Mouse (Mus musculus) intestine, embryonic 15.5 days (tissue): ENCODE results near the gene Kctd8. TPM values are rescaled to one million over a fixed set of nuclear protein-coding genes. Genes with fewer than 3 reads are reported as not detected.

ENCODE experiments used
- ATAC-seq: fragments of 200-750 bp; cut with Nextera tagmentation; 2 replicates; pipeline ENCODE4 v1.8.0; 2017; ENCODE audit warnings: moderate TSS enrichment, moderate library complexity
- H3K27ac ChIP-seq: fragments of 300-500 bp; sonication (generic); 2 replicates; pipeline ENCODE4 v1.5.1; 2015; ENCODE audit warnings: mild to moderate bottlenecking, inconsistent platforms
- H3K27me3 ChIP-seq: fragments of 300-500 bp; sonication (generic); replicated peaks from 2 replicates; pipeline ENCODE4 v1.6.1; 2015; ENCODE audit warnings: inconsistent platforms
- H3K36me3 ChIP-seq: fragments of 300-500 bp; sonication (generic); 2 replicates; pipeline ENCODE4 v1.6.1; 2015; ENCODE audit warnings: inconsistent platforms
- H3K4me1 ChIP-seq: fragments of 300-500 bp; sonication (generic); replicated peaks from 2 replicates; pipeline ENCODE4 v1.6.1; 2015; ENCODE audit warnings: inconsistent platforms
- H3K4me2 ChIP-seq: fragments of 300-500 bp; sonication (generic); replicated peaks from 2 replicates; pipeline ENCODE4 v1.6.1; 2015; ENCODE audit warnings: mild to moderate bottlenecking, inconsistent platforms
- H3K4me3 ChIP-seq: fragments of 300-500 bp; sonication (generic); replicated peaks from 2 replicates; pipeline ENCODE4 v1.5.1; 2015; ENCODE audit warnings: inconsistent platforms
- H3K9ac ChIP-seq: fragments of 300-500 bp; sonication (generic); 2 replicates; pipeline ENCODE4 v1.6.1; 2015; ENCODE audit warnings: inconsistent platforms
- H3K9me3 ChIP-seq: fragments of 300-500 bp; sonication (generic); 2 replicates; pipeline ENCODE4 v1.6.1; 2016; ENCODE audit warnings: inconsistent platforms
- WGBS: fragments of 180-500 bp; shearing (Covaris S2); methylation state at CpG from one replicate; pipeline ENCODE4 v1.1.7; 2015; 5-methylcytosine and 5-hydroxymethylcytosine counted together
- polyA plus RNA-seq: library from polyadenylated mRNA; unstranded; fragments of >200 nt; fragmentation: Nextera tagmentation; extraction: Ambion mirVana; gene quantifications from 2 replicates; pipeline ENCODE4 v1.2.1, GENCODE M21; 2015

Gene Kctd8
- polyA plus RNA-seq, 1 experiment from 2014 or later = 0.70 TPM

DNA sequence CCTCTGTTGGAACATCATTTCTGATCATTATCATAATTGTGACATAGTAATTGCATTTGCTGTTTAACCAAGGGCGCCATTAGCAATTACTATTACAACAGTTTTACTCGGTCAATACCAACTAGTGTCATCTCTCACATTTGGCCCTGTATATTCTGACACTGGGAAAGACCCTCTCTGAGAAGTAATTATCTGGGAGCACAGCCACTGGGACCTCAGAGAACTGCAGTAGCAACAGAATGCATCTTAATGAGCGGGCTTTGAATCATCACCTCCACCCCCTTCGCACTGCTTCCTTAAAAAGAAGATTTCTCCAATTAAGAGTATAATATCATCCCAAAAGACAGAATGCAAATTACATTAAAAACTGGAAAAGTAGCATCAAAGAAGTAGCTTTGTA is 200.4 kb downstream of the Kctd8 start:
- H3K9me3 ChIP-seq = no peaks in the 10 kb centered on the region
- H3K4me1 ChIP-seq = no peaks in the 10 kb centered on the region
- H3K27ac ChIP-seq = no peak overlapping the region
- no peak overlapping the region for H3K4me3 ChIP-seq
- H3K36me3 ChIP-seq = no peaks in the 10 kb centered on the region
- no peak for ATAC-seq
- no peaks in the 10 kb centered on the region for H3K27me3 ChIP-seq
- H3K9ac ChIP-seq = no peak overlapping the region
- H3K4me2 ChIP-seq = no peak overlapping the region
- WGBS = 81% methylated on average over 4 of the region's 4 CpGs

DNA sequence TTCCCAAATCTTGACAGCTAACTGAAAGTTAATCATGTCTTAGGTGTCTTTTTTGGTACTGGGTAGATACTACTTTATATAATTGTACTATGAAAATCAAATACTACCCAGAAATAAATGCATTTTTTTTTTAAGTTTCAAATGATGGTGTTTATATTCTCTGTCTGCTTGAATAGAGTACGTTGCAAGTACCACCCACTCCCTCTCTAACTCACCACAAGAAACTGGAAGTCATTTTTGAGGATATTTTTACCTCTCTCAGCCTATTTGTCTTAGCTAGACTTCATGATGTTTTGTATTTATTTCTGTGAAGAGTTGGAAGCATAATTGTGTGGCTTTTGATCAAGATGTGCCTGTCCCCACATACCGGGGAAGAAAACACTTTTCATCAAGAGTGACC is 232.8 kb downstream of the Kctd8 start:
- H3K27ac ChIP-seq = no peak overlapping the region
- 76% methylated on average over 2 of the region's 2 CpGs for WGBS
- H3K27me3 ChIP-seq = no peaks in the 10 kb centered on the region
- no peaks in the 10 kb centered on the region for H3K9me3 ChIP-seq
- no peaks in the 10 kb centered on the region for H3K36me3 ChIP-seq
- no peak overlapping the region for H3K4me2 ChIP-seq
- no peak for ATAC-seq
- H3K4me3 ChIP-seq = no peak overlapping the region
- no peaks in the 10 kb centered on the region for H3K4me1 ChIP-seq
- H3K9ac ChIP-seq = no peak overlapping the region

DNA sequence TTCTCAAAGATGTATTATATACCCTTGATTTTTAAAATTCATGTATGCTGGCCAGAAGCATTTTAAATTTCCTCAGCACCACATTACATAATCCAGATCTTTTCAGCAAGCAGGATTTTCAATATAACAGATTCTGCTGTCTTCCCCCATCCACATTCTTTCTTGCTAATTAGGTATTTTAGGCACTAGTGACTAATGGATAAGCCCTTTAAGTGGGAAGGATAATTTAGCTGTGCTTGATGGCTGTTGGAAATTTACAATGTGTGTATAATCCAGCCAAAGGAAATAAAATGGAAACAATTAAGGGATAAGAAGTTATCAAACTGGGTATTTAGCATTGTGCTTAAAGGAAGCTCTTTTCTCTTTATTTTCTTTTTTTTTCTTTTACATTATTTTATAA is 252.6 kb downstream of the Kctd8 start:
- Histone ChIP-seq H3K36me3 (no peaks in the 10 kb centered on the region), H3K4me1 (no peaks in the 10 kb centered on the region), H3K4me2 (no peak overlapping the region), H3K27ac (no peak overlapping the region), H3K27me3 (no peaks in the 10 kb centered on the region), H3K4me3 (no peak overlapping the region), H3K9me3 (no peaks in the 10 kb centered on the region), H3K9ac (no peak overlapping the region)
- ATAC-seq = no peak

Other genes with a start within 250 kb of the Kctd8 start
- not detected in 2 replicates for gene Yipf7, start 201.0 kb upstream of the Kctd8 start, polyA plus RNA-seq
- gene Guf1, start 215.2 kb upstream of the Kctd8 start, polyA plus RNA-seq = 41.9 and 45.3 TPM in 2 replicates